Mouse (Mus musculus) skeletal muscle tissue, adult 2 months (tissue): Measurements from ENCODE around the gene Tmem114.

Experiments
- DNase-seq: peaks from one replicate; pipeline ENCODE4 v3.0.0-alpha.2; 2012; ENCODE audit warnings: low read depth, low spot score

The Tmem114 gene

DNA sequence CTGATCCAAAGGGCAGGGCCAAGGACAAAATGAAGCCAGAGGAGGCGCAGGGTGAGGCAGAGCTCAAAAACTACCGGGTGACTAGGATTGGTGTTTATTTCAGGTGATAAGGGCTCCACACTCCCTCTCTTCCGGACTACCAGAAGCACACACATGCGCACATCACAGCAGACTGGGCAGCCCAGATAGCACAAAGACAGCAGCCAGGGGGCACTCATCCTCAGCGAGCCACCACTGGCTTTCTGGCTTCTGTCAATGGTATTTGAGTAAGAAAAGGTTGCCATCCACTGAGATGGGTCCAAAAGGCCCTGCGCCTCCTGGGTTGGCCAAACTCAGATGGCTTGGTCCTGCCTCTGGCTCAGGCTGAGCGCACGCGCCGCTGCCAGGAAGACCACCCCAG, 15.7 kb downstream of the Tmem114 start:
- DNase-seq: no peak

GRCm38 (mm10) chr16:8406708-8407107, 18.2 kb downstream of the Tmem114 start:
- peak; percentile 50 for DNase-seq

DNA sequence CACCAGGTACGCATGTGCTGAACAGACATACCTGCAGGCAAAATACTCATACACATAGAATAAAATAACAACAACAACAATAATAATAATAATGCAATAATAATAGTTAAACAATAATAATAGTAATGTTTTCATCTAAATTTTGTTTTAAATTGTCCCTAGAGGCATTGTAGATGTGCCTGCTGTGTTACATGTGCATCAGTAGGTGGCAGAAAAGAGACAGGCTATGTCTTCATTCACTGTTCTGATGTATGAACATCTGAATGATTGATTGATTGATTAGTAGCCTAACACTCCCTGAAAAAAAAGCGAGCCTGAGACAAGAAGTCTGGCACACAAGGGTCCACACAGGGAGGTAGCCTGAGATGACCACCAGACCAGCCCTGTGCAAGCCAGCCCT, 22.3 kb downstream of the Tmem114 start:
- no peak for DNase-seq

- DNase-seq: no peak
These were observed 23.6 kb downstream of the Tmem114 start for GRCm38 (mm10) chr16:8401171-8401955.

DNA sequence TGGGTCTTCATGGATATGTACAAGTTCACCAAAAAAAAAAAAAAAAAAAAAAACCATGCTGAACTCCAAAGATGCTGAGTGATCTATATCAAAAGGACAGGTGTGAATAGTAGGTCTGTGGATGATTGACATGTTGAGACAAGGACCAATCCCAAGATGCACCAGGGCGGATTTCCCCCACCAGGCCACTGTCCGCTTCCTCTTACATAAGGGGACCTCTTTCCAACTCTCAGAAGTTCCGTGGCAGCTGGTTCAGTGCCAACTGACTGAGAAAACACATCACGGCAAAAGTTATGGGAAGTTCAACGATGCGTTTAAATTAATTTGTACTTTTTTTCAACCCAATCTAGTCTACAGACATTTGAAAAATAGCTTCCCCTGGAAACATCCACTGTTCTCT, 25.1 kb downstream of the Tmem114 start:
- DNase-seq: no peak

DNA sequence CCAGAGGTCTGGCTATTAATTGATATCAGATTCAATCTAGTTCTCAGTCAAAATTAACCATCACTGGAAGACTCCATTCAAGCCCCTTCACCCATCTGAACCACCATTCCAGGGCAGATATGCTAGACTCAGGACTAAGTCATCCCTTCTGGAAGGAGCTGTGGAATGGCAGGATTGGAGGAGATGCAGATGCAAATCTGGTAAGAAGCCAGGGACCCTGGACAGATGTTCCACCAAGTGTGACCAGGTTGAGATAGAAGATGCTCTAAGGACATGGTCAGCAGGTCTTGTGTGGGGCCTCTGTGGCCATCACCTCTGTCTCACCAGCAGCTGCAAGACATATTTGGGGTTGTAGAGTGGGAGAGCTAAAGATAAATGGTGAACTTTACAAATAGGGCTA, 30.0 kb downstream of the Tmem114 start:
- no peak for DNase-seq

DNA sequence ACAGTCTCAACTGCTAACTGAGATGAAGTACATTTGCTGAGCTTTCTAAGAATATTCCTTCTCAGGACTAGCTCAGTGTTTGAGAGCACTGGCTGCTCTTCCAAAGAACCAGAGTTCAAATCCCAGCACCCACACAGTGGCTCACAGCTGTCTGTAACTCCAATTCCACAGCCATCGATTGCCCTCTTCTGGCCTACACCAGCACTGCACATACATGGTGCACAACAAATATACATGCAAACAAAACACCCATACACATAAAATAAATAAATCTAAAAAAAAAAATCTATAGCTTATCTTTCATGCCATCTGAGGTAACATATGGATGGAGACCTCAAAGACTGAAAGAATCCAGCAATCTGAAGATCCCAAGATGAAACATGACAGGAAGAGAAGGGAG, 36.4 kb downstream of the Tmem114 start:
- DNase-seq: no peak

- no peak for DNase-seq
These were observed 38.5 kb downstream of the Tmem114 start for GRCm38 (mm10) chr16:8386386-8386785.

DNA sequence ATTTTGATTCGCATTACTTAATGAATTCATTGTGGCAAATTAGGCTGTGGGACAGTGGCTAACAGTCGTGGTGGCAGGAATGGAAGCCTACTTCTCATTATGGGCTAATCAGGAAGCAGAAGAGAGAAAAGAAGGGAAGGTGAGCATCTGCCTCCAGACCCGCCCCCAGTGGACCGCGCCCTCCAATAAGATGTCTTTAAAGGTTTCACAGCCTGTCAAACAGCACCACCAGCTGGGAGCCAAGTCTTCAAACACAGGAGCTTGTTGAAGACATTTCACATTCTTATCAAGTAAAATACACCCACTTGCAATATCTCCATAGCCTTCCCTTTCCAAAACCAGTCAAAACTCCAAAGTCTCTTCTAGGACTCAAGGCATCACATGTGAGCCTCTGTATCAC, 39.3 kb downstream of the Tmem114 start:
- no peak for DNase-seq

DNA sequence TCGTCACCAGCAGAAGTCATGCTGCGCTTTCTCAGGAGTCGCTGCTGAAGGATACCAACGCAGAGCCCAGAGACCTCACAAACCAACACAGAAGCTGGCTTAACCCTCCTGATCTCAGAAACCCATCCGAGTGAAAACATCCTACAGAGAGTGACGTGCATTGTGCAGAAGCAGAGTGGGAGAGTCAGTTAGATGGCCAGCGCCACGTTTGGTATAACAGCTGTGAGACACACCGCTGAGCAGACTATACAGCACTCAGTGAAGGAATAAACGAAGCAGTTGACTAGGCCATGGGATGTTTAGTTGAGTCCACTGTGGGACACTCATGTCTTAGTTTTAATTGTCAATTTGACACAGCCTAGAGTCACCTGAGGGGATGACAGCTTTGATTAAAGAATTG, 40.2 kb downstream of the Tmem114 start:
- DNase-seq: no peak

DNA sequence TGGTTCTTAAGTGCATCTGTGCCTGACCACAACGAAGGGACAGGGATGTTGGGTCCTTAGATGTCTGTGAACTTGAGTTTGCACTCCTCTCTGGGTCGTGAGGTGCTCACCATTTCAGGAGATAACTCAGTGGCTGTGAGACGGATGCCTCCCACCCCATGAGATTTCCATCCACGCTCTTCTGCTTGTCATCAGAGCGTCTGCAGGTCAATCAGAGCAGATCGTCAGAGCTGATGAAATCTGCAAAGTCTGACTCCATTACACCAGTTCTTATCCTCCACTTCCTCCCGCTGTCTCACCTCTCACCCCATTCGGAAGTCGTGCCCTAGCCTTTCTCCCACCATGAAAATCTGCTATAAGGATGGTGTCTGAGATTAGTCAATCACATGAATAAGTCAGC, 41.5 kb downstream of the Tmem114 start:
- DNase-seq: no peak

DNA sequence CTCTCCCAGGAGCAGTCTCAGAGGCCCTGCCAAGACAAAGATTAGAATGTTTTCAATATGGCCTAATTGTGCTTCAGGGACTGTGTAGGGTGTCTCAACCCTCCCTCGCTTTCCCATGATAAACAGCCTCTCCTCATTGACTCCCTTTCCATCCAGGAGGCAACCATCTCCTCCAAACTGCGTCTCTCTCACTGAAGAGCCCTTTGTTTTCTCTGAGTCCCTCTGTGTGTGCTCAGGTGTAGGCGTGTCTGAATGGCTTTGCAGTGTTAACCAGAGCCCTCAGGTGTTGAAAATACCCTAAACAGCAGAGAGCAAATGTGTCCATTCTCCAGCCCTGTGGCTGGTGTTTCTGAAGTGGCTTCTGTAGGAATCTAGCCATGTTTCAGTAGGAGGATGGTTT, 61.9 kb downstream of the Tmem114 start:
- no peak for DNase-seq
